Mouse (Mus musculus): ENCODE measurements at regions not wholly inside any gene's neighbourhood (a gene's known extent, or its start where the extent isn't known, plus 50 kb on each side); places are given as distances from the start of the nearest gene placed in this dataset.

DNA sequence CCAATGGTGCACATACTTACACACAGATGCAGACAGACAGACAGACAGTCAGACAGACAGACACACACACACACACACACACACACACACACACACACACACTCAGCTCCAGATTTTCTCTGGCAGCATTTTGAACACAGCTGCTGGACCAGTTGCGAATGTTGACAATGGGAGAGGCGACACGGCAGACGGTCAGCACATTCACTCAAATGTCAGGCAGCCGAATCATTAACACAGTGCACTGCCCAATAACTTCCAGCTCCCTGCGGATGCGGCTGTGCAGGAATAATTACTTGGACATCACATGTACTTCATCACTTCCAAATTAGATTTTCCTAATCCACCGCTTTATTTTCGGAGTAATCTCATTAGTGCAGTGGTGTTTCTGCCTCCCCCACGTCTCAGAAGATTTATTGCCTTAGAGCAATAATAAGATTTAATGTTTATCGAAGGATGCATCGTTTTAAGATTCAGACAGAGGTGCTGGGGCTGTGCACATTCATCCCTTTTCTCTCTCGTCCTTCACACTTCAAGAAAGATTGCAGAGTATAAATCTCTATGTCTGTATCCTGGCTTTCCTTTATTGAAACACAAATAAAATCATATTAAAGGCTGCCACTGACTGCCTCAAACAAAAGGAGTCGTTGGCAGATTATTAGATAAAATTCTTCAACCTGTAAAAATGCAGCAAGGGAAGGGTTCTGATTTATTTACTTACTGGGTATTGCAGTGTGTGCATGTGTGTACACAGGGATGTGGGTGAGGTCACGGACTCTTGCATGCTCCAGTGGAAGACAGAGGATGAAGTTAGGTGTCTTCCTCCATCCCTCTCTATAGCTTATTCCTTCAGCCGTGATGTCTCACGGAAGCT lies 70.9 kb upstream of the Gas2 start:
- in situ Hi-C loops (cut with MboI, MseI): no loop called here

DNA sequence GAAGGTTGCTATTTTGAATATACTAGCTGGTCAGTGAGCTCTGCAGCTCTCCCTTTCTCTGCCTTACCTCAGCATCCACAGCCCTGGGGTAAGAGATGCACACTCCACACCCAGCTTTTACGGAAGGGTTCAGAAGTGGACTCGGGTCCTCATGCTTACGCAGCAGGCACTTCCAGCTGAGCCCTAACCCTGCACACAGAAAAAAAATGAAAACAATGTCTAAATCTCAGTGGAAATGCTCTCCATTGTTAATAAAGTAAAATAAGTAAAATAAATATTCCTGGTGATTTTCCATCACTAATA lies 70.3 kb upstream of the Gas2 start:
- in situ Hi-C loops (cut with MboI, MseI): no loop called here
